Mouse (Mus musculus): Measurements from ENCODE around the gene Tuba4a. TPM values are rescaled to one million over a fixed set of nuclear protein-coding genes. Genes with fewer than 3 reads are reported as not detected.

The Tuba4a gene
- polyA plus RNA-seq, 1 experiment, result 97.4 TPM

- no peak for TF ChIP-seq POLR2A (IDR thresholded peaks at IDR 0.05; ENCODE audit: insufficient read depth, low read length)
- TF ChIP-seq EP300 (IDR thresholded peaks at IDR 0.05; ENCODE audit: insufficient read depth, low read depth, low read length), result no peak
- TF ChIP-seq CTCF (IDR thresholded peaks at IDR 0.05; ENCODE audit: low read depth, low read length), result no peak
- H3K27me3 ChIP-seq (ENCODE audit: control insufficient read depth, insufficient read depth, low read length, poor library complexity, severe bottlenecking), result no peaks in the 10 kb centered on the region
- H3K36me3 ChIP-seq (ENCODE audit: control insufficient read depth, insufficient read depth, low read length, poor library complexity, severe bottlenecking), result no peaks in the 10 kb centered on the region
- no peak overlapping the region for H3K27ac ChIP-seq (ENCODE audit: insufficient read depth, low read length)
- H3K9ac ChIP-seq (ENCODE audit: low read depth, poor library complexity, severe bottlenecking), result no peak overlapping the region
- H3K4me1 ChIP-seq (ENCODE audit: control insufficient read depth, insufficient read depth, low read length), result no peaks in the 10 kb centered on the region
- no peak overlapping the region for H3K4me3 ChIP-seq (ENCODE audit: low read depth, low read length)
- H3K9me3 ChIP-seq (replicated peaks; ENCODE audit: control insufficient read depth, insufficient read depth, low read length, poor library complexity, severe bottlenecking), result no peaks in the 10 kb centered on the region
Measured at GRCm38 (mm10) chr1:75181377-75181870, 38.2 kb downstream of the Tuba4a start.

DNA sequence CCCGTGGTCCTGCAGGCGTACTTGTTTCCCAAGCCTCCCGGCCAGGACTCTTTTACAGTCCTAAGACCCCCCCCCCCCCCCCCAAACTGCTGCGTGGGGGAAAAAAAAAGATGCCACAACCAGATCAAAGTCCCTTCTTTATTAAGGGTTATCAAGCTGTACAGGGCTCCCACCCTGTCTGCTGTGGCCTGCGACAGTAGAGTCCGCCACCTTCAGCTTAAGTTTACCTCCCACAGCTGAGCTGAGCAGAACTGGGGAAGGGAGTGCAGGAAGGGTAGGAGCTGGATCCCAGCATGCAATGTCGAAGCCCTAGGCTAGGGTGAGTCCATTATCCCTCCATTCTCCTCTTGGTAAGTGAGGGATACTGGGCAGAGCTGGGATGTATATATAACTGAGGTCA lies 38.9 kb downstream of the Tuba4a start:
- H3K4me1 ChIP-seq (ENCODE audit: control insufficient read depth, insufficient read depth, low read length), result no peaks in the 10 kb centered on the region
- H3K9me3 ChIP-seq (replicated peaks; ENCODE audit: control insufficient read depth, insufficient read depth, low read length, poor library complexity, severe bottlenecking), result no peaks in the 10 kb centered on the region
- TF ChIP-seq POLR2A (IDR thresholded peaks at IDR 0.05; ENCODE audit: insufficient read depth, low read length) (no peak), CTCF (IDR thresholded peaks at IDR 0.05; ENCODE audit: low read depth, low read length) (no peak)
- H3K27me3 ChIP-seq (ENCODE audit: control insufficient read depth, insufficient read depth, low read length, poor library complexity, severe bottlenecking), result no peaks in the 10 kb centered on the region
- H3K4me3 ChIP-seq (ENCODE audit: low read depth, low read length), result no peak overlapping the region
- no peak overlapping the region for H3K27ac ChIP-seq (ENCODE audit: insufficient read depth, low read length)
- H3K36me3 ChIP-seq (ENCODE audit: control insufficient read depth, insufficient read depth, low read length, poor library complexity, severe bottlenecking), result no peaks in the 10 kb centered on the region
- peak overlapping the region; percentile 17; the same call in 1 of the 2 replicates for H3K9ac ChIP-seq (ENCODE audit: low read depth, poor library complexity, severe bottlenecking)

DNA sequence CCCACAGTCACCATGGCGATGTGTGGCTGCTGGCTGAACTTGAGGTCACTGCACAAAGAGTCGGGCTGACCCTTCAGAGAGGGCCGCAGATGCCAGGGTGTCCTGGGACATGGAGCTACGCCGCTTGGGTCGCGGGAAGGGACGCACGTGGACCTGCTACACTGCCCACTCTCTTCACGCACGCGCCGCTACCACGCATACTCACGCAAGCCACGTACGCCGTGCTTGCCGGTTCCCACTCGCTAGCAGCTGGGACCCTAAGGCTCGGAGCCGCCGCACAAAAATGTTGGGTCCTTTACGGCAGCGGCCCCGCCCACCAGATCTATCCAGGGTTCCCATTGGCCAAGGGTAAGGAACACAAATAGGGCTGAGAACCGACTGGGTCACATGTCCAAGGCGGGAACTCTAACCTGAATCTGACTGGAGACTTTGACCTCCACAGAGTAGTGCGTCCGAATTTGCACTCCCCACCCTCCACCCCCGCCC lies 39.5 kb downstream of the Tuba4a start, which contains the start of gene Abcb6:
Gene Abcb6 (minus strand): TSS at position 288 of the 486 bp plus-strand sequence.
- H3K4me3 ChIP-seq (ENCODE audit: low read depth, low read length), result peak within 1 kb of the TSS; percentile 70
- H3K36me3 ChIP-seq (ENCODE audit: control insufficient read depth, insufficient read depth, low read length, poor library complexity, severe bottlenecking), result no peaks in the 10 kb centered on the region
- peak within 1 kb of the TSS; percentile 17 for H3K9ac ChIP-seq (ENCODE audit: low read depth, poor library complexity, severe bottlenecking)
- H3K27me3 ChIP-seq (ENCODE audit: control insufficient read depth, insufficient read depth, low read length, poor library complexity, severe bottlenecking), result no peaks in the 10 kb centered on the region
- no peaks in the 10 kb centered on the region for H3K9me3 ChIP-seq (replicated peaks; ENCODE audit: control insufficient read depth, insufficient read depth, low read length, poor library complexity, severe bottlenecking)
- H3K4me1 ChIP-seq (ENCODE audit: control insufficient read depth, insufficient read depth, low read length), result no peaks in the 10 kb centered on the region
- no peak within 1 kb of the TSS for H3K27ac ChIP-seq (ENCODE audit: insufficient read depth, low read length)
- TF ChIP-seq CTCF (IDR thresholded peaks at IDR 0.05; ENCODE audit: low read depth, low read length) (no peak), POLR2A (IDR thresholded peaks at IDR 0.05; ENCODE audit: insufficient read depth, low read length) (peak; percentile 10)

DNA sequence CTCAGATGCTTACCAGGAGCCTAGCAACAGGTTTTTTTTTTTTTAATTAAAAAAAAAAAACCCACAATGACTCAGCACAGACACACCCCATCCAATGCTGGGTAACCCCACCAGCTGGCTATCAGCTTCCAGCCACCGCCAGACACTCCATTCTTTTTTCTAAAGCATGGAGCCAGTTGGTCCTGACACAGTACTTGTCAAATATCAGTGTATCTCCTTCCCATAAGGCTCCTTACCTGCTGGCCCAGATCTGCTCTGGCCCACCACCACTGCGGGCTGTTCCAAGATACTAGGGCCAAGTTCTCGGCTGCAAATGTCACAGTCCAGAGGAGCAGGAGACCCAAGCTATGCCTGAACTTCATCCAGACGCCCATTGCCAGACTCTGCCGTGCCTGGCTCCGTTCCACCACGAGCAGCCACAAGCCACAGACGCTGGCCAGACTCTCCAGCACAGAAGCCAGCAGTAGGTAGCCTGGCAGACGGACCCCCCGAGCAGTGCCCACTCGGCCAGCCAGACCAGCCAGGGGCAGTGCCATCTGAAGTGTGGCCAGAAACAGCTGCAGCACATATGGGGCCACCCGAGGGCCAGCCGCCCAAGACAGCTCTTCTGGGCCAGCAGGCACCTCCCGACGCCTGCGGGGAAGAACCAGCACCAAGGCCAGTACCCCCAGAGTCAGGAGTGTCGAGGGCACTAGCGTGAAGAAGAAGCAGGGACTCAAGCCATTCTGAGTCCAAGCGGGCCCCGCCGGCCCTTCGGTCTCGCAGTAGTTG lies 40.1 kb downstream of the Tuba4a start:
- peak overlapping the region; percentile 70 for H3K4me3 ChIP-seq (ENCODE audit: low read depth, low read length)
- no peak overlapping the region for H3K27ac ChIP-seq (ENCODE audit: insufficient read depth, low read length)
- H3K27me3 ChIP-seq (ENCODE audit: control insufficient read depth, insufficient read depth, low read length, poor library complexity, severe bottlenecking), result no peaks in the 10 kb centered on the region
- H3K9ac ChIP-seq (ENCODE audit: low read depth, poor library complexity, severe bottlenecking), result peak overlapping the region; percentile 3; the same call in 1 of the 2 replicates
- no peaks in the 10 kb centered on the region for H3K9me3 ChIP-seq (replicated peaks; ENCODE audit: control insufficient read depth, insufficient read depth, low read length, poor library complexity, severe bottlenecking)
- H3K4me1 ChIP-seq (ENCODE audit: control insufficient read depth, insufficient read depth, low read length), result no peaks in the 10 kb centered on the region
- no peak for TF ChIP-seq POLR2A (IDR thresholded peaks at IDR 0.05; ENCODE audit: insufficient read depth, low read length)
- TF ChIP-seq EP300 (IDR thresholded peaks at IDR 0.05; ENCODE audit: insufficient read depth, low read depth, low read length), result no peak
- TF ChIP-seq CTCF (IDR thresholded peaks at IDR 0.05; ENCODE audit: low read depth, low read length), result no peak
- H3K36me3 ChIP-seq (ENCODE audit: control insufficient read depth, insufficient read depth, low read length, poor library complexity, severe bottlenecking), result no peaks in the 10 kb centered on the region

- Histone ChIP-seq H3K9ac (ENCODE audit: low read depth, poor library complexity, severe bottlenecking) (peak within 1 kb of the TSS; percentile 54), H3K27ac (ENCODE audit: insufficient read depth, low read length) (peak within 1 kb of the TSS; percentile 86)
Measured at GRCm38 (mm10) chr1:75168472-75169464, 50.9 kb downstream of the Tuba4a start, which contains the start of gene Zfand2b. TSS of gene Zfand2b (plus strand) at chr1:75168646.

More at GRCm38 (mm10) chr1:75168472-75169464, 50.9 kb downstream of the Tuba4a start, which contains the start of gene Zfand2b:
- Histone ChIP-seq H3K27me3 (ENCODE audit: control insufficient read depth, insufficient read depth, low read length, poor library complexity, severe bottlenecking) (no peaks in the 10 kb centered on the region), H3K36me3 (ENCODE audit: control insufficient read depth, insufficient read depth, low read length, poor library complexity, severe bottlenecking) (0 out of 2 replicates have a peak, but pooled peaks cover 4% of the 10 kb centered on the region), H3K9me3 (replicated peaks; ENCODE audit: control insufficient read depth, insufficient read depth, low read length, poor library complexity, severe bottlenecking) (no peaks in the 10 kb centered on the region), H3K4me1 (ENCODE audit: control insufficient read depth, insufficient read depth, low read length) (peaks cover 3% of the 10 kb centered on the region), H3K4me3 (ENCODE audit: low read depth, low read length) (peak within 1 kb of the TSS; percentile 97)
- TF ChIP-seq POLR2A (IDR thresholded peaks at IDR 0.05; ENCODE audit: insufficient read depth, low read length) (peak; percentile 89), CTCF (IDR thresholded peaks at IDR 0.05; ENCODE audit: low read depth, low read length) (no peak)
